Comparison of ENCODE assay signal across 8 mouse cellular contexts in genomic region chrX:167207741-167208505, GRCm38 (mm10). TPM values are rescaled to one million over a fixed set of nuclear protein-coding genes. Genes with fewer than 3 reads are reported as not detected.
DNase-seq lines count a peak whose midpoint lies in the region; ATAC-seq lines count a peak whose summit lies in the region.

No protein-coding gene starts in this region.

- peak overlapping the region; percentile 82 for H3K27ac ChIP-seq in kidney, embryonic 15.5 days
- H3K27ac ChIP-seq in forebrain, embryonic 13.5 days: peak overlapping the region; percentile 96

- peak overlapping the region; percentile 56 for H3K4me3 ChIP-seq in kidney, embryonic 15.5 days (replicated peaks)
- peak overlapping the region; percentile 57 for H3K4me3 ChIP-seq in forebrain, embryonic 13.5 days

- no peaks in the 10 kb centered on the region for H3K9me3 ChIP-seq in kidney, embryonic 15.5 days (replicated peaks)
- H3K9me3 ChIP-seq in forebrain, embryonic 13.5 days (replicated peaks): no peaks in the 10 kb centered on the region

- peak overlapping the region; percentile 56 for H3K9ac ChIP-seq in kidney, embryonic 15.5 days
- peak overlapping the region; percentile 88 for H3K9ac ChIP-seq in forebrain, embryonic 13.5 days

- H3K36me3 ChIP-seq in kidney, embryonic 15.5 days: no peaks in the 10 kb centered on the region
- H3K36me3 ChIP-seq in forebrain, embryonic 13.5 days (ENCODE audit: poor library complexity, severe bottlenecking): peaks cover 8% of the 10 kb centered on the region

- DNase-seq in kidney, adult 11 months: no peak
- peak; percentile 57 for DNase-seq in NIH3T3 (ENCODE audit: low read depth)
- peak; percentile 56 for DNase-seq in lung, postnatal 36 days
- DNase-seq in thymus, postnatal 14 days: peak; percentile 67
- no peak for DNase-seq in adrenal gland, adult 18-20 months (ENCODE audit: low spot score in 2 of 2)

- H3K4me2 ChIP-seq in kidney, embryonic 15.5 days: peak overlapping the region; percentile 57
- peak overlapping the region; percentile 68 for H3K4me2 ChIP-seq in forebrain, embryonic 13.5 days

- no peak for ATAC-seq in kidney, embryonic 15.5 days (replicated peaks; ENCODE audit: low FRiP score)
- ATAC-seq in forebrain, embryonic 13.5 days: peak; percentile 42; the same call in 1 of the 2 replicates
- ATAC-seq in inflammation-experienced regulatory T-cells, adult 6 months: peak; percentile 19

- peaks cover 3% of the 10 kb centered on the region; the same call in 1 of the 2 replicates for H3K4me1 ChIP-seq in kidney, embryonic 15.5 days
- 0 out of 2 replicates have a peak, but pooled peaks cover 9% of the 10 kb centered on the region for H3K4me1 ChIP-seq in forebrain, embryonic 13.5 days

- WGBS in kidney, embryonic 15.5 days: 24% methylated on average over 24 of the region's 25 CpGs
- WGBS in forebrain, embryonic 13.5 days: 25% methylated on average over 24 of the region's 25 CpGs

- peaks cover 66% of the 10 kb centered on the region for H3K27me3 ChIP-seq in kidney, embryonic 15.5 days
- peaks cover under 1% of the 10 kb centered on the region; the same call in 1 of the 2 replicates for H3K27me3 ChIP-seq in forebrain, embryonic 13.5 days

RNA-seq across cellular contexts. Expression of gene Tmsb4x, which starts 1.2 kb away (rescaled TPM):
- 2,736 and 2,813 TPM in 2 replicates for polyA plus RNA-seq in kidney, embryonic 15.5 days (2015; fragmentation: Nextera tagmentation; extraction: Ambion mirVana)
- 6,273 and 8,315 TPM in 2 replicates for polyA plus RNA-seq in forebrain, embryonic 13.5 days (2015; fragmentation: Nextera tagmentation; extraction: Ambion mirVana)
- over 10,000 TPM; 12,659 to 15,684 (median 12,791) TPM for polyA plus RNA-seq in inflammation-experienced regulatory T-cells, adult 6 months (2017; shearing (Covaris generic))
- 100 to 1,000 TPM; 366 to 491 TPM for total RNA-seq in adrenal gland, adult 18-20 months (2021)

RNA-seq across cellular contexts. Expression of gene Tlr8, which starts 56.2 kb away (rescaled TPM):
- polyA plus RNA-seq in kidney, embryonic 15.5 days (2015; fragmentation: Nextera tagmentation; extraction: Ambion mirVana): 0.17 TPM in 2 replicates
- 0.08 and 0.13 TPM in 2 replicates for polyA plus RNA-seq in forebrain, embryonic 13.5 days (2015; fragmentation: Nextera tagmentation; extraction: Ambion mirVana)
- polyA plus RNA-seq in inflammation-experienced regulatory T-cells, adult 6 months (2017; shearing (Covaris generic)): under 1 TPM in 1 of 3 experiments, not detected in 2; 0.11 TPM
- 1 to 10 TPM; 2.5 to 4.9 TPM for total RNA-seq in adrenal gland, adult 18-20 months (2021)

Comparison
In these comparisons a context has a peak if more than half of its experiments do, and no peak if none do; other contexts are left out.
1. DNase-seq: peak in NIH3T3 (single experiment), lung, postnatal 36 days (single experiment) and thymus, postnatal 14 days (single experiment); none in kidney, adult 11 months (single experiment) and adrenal gland, adult 18-20 months (0 of 2).